Mouse (Mus musculus): Measurements from ENCODE around the gene Arhgap27. TPM values are rescaled to one million over a fixed set of nuclear protein-coding genes. Genes with fewer than 3 reads are reported as not detected.

Gene Arhgap27
- total RNA-seq, 2 experiments from 2014 or later: 7.5 to 13.5 TPM

DNA sequence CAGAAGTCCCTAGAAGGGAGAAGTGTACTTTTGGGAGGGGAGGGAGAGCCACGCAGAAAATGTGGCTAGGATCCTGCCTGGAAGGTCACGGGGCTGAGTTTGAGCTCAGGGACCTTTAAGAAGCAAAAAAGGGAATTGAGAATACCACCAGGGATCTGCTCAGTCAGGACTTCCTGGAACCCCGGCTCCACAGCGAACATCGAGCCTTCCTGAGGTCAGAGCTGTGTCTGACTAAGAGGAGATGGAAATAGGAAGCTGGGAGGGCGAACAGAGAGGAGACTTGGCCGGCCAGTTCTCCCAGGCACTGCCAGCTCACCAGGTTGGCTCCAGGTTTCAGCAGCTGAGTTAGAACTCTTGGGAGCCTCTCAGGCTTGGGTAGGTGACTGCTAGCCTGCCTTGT, 81.7 kb downstream of the Arhgap27 start:
- DNase-seq: no peak
- intact Hi-C loops (cut with DNase I; ENCODE audit: low total_unique reads): no loop called here

Other genes with a start within 250 kb of the Arhgap27 start
- 10 to 100 TPM; 20.7 to 21.5 TPM for gene Hexim1, start 247.5 kb downstream of the Arhgap27 start, total RNA-seq (2021)
- gene Hexim2, start 231.3 kb downstream of the Arhgap27 start, total RNA-seq (2021): 1 to 10 TPM; 2.7 to 3.8 TPM
- gene Fmnl1, start 192.6 kb downstream of the Arhgap27 start, total RNA-seq (2021): 1 to 10 TPM; 6.7 to 7.3 TPM
- gene 1700023F06Rik, start 155.1 kb downstream of the Arhgap27 start, total RNA-seq (2021): not detected
- not detected for gene Spata32, start 145.3 kb downstream of the Arhgap27 start, total RNA-seq (2021)
- 1 to 10 TPM; 2.2 to 2.3 TPM for gene Map3k14, start 96.2 kb downstream of the Arhgap27 start, total RNA-seq (2021)
- gene Plekhm1, start 49.0 kb upstream of the Arhgap27 start, total RNA-seq (2021): 1 to 10 TPM; 7.9 to 9.3 TPM
- not detected for gene Lrrc37a, start 140.9 kb upstream of the Arhgap27 start, total RNA-seq (2021)

Measured in gastrocnemius, postnatal 14 days (tissue).